Mouse (Mus musculus): ENCODE data around the gene Gm1043. TPM values are rescaled to one million over a fixed set of nuclear protein-coding genes. Genes with fewer than 3 reads are reported as not detected.

The Gm1043 gene
- 0.04 and 0.10 TPM in 2 replicates for polyA plus RNA-seq (2015; fragmentation: Nextera tagmentation; extraction: Ambion mirVana)

DNA sequence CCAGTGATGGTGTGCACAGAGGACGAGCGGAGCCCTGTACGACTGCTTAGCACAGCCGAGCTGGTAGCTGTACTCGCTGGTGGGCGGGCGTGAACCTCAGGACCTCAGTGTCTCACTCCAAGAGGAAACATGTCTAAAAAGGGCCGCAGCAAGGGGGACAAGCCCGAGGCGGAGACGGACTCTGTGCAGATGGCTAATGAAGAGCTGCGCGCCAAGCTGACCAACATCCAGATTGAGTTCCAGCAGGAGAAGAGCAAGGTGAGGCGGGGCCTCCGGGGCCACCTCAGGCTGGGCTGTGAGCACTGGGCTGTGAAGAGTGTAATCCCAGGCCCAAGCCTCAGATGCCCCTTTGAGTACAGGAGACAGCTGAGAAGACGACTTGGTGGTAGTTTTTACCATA lies at the start of gene Gm1043:
TSS of gene Gm1043 (plus strand) at position 130 of the 400 bp plus-strand sequence.
- H3K27me3 ChIP-seq (replicated peaks) = no peaks in the 10 kb centered on the region; the same call in 1 of the 2 replicates
- H3K4me1 ChIP-seq = no peaks in the 10 kb centered on the region
- H3K4me2 ChIP-seq = no peak within 1 kb of the TSS
- H3K27ac ChIP-seq = no peak within 1 kb of the TSS
- H3K4me3 ChIP-seq (replicated peaks) = no peak within 1 kb of the TSS
- no peaks in the 10 kb centered on the region for H3K9me3 ChIP-seq
- no peaks in the 10 kb centered on the region for H3K36me3 ChIP-seq
- no peak within 1 kb of the TSS for H3K9ac ChIP-seq
- WGBS = 88% methylated on average over 16 of the region's 16 CpGs
- no peak for ATAC-seq (ENCODE audit: insufficient read depth, low FRiP score, low read depth)

DNA sequence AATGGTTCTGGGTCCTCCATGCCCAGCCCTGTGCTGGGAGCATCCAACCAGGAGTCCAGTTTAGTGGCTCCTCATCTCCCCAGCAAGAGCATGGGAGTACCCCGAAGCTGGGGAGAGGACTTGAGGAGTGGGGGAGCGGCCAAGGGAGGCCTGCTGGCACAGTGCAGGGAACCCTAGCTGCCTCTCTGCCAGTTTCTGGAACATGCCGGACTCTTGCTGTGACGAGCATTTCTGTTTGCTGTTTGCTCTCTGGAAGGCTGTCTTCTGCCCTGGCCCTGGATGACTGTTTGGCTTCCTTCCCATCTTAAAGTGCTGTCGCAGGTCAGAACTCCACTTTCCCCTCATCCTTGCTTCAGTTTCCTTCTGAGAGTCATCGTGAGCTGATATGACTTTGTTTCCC lies 49.3 kb upstream of the Gm1043 start:
- no peak overlapping the region for H3K9ac ChIP-seq
- no peak overlapping the region for H3K4me2 ChIP-seq
- H3K4me3 ChIP-seq (replicated peaks) = no peak overlapping the region
- WGBS = 82% methylated on average over 6 of the region's 6 CpGs
- no peak for ATAC-seq (ENCODE audit: insufficient read depth, low FRiP score, low read depth)
- H3K27ac ChIP-seq = no peak overlapping the region
- H3K9me3 ChIP-seq = no peaks in the 10 kb centered on the region
- no peaks in the 10 kb centered on the region for H3K36me3 ChIP-seq
- no peaks in the 10 kb centered on the region for H3K4me1 ChIP-seq
- H3K27me3 ChIP-seq (replicated peaks) = no peaks in the 10 kb centered on the region; the same call in 1 of the 2 replicates

DNA sequence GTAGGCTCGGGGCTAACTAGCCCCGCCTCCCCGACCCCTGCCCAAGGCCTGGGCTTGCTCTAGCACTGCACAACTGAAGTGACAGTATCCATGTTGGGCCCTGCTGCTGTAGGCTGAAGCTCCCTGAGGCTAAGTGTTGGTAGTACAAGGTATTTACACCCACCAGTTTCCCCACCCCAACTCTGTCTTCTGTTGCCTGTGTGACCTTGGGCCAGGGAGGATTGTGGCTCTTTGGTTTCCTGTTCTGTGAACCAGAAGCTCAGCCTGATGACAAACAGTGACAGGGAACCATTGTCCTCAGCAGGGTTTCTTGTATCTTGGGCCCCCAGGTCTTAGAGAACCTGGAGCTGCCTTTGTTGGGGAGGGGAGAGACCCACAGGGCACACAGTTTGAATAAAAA lies 48.3 kb upstream of the Gm1043 start:
- ATAC-seq (ENCODE audit: insufficient read depth, low FRiP score, low read depth) = no peak
- 66% methylated on average over 3 of the region's 3 CpGs for WGBS

DNA sequence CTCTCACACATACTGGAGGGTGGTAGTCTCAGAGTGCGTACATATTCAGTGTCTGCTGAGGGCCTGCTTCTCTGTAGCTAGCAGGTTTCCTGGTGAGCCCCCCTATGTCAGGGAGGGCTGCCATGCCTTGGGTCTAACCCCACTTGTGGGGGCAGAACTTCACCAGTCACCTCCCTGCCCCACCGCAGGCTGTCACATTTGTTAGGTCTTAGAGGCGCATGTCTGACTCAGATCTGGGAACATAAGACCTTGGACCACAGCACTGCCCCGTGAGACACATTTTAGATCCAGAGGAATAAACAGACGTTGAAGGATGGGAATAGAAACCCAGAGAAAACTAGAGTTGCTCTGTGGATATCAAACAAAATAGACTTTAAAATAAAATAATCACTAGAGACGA lies 45.3 kb upstream of the Gm1043 start:
- Histone ChIP-seq H3K9me3 (no peaks in the 10 kb centered on the region), H3K9ac (no peak overlapping the region), H3K27me3 (replicated peaks) (no peaks in the 10 kb centered on the region), H3K4me1 (no peaks in the 10 kb centered on the region), H3K27ac (no peak overlapping the region), H3K4me3 (replicated peaks) (no peak overlapping the region), H3K36me3 (no peaks in the 10 kb centered on the region), H3K4me2 (no peak overlapping the region)
- no peak for ATAC-seq (ENCODE audit: insufficient read depth, low FRiP score, low read depth)
- WGBS = 65% methylated on average over 6 of the region's 6 CpGs

More for the DNA sequence above, 48.3 kb upstream of the Gm1043 start:
- Histone ChIP-seq H3K4me2 (no peak overlapping the region), H3K27me3 (replicated peaks) (no peaks in the 10 kb centered on the region), H3K4me3 (replicated peaks) (no peak overlapping the region), H3K27ac (no peak overlapping the region), H3K4me1 (no peaks in the 10 kb centered on the region), H3K36me3 (no peaks in the 10 kb centered on the region), H3K9ac (no peak overlapping the region), H3K9me3 (no peaks in the 10 kb centered on the region)

DNA sequence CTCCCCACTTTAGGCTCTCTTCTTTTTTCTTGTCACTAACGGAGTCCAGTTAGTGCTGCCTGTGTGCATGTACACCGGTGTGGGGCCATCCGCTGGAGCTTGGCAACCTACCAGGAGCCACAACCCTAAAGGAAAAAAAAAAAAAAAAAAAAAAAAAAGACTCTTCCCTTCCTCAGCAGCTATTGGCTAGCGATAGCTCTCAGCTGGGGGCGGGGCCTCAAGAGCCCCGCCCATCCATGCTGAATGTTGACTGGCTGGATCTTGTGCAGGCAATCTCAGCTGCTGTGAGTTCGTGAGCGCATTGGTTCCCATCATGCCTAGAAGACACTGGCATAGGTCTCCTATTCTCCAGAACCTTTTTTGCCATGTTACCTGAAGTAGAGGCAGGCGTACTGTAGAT lies 44.5 kb upstream of the Gm1043 start:
- Histone ChIP-seq H3K4me3 (replicated peaks) (no peak overlapping the region), H3K27me3 (replicated peaks) (no peaks in the 10 kb centered on the region), H3K4me2 (no peak overlapping the region), H3K9ac (no peak overlapping the region), H3K36me3 (no peaks in the 10 kb centered on the region), H3K27ac (no peak overlapping the region), H3K9me3 (no peaks in the 10 kb centered on the region), H3K4me1 (no peaks in the 10 kb centered on the region)
- 15% methylated on average over 9 of the region's 9 CpGs for WGBS
- ATAC-seq (ENCODE audit: insufficient read depth, low FRiP score, low read depth) = no peak

DNA sequence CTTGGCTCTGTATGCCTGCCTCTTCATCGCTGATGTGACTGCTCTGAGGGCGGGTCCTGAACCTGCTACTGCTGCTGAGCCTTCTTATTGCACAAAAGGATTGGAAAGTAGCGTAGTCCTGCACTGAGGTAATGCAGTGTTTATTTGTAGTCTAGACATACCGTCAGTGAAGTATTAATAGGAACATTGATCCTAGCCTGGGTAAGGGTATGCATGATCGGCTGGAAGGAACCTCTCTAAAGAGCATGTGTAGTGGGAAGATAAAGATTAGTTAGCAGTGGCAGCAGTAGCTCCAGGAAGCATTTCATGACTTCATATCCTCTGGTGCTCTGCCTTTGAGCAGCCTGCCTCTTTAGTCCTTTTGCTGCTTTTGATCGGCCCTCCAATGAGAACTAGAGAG lies 43.5 kb upstream of the Gm1043 start:
- Histone ChIP-seq H3K9me3 (no peaks in the 10 kb centered on the region), H3K4me2 (no peak overlapping the region), H3K9ac (no peak overlapping the region), H3K27ac (no peak overlapping the region), H3K4me1 (no peaks in the 10 kb centered on the region), H3K27me3 (replicated peaks) (no peaks in the 10 kb centered on the region), H3K4me3 (replicated peaks) (no peak overlapping the region), H3K36me3 (no peaks in the 10 kb centered on the region)
- peak; percentile 12; the same call in 1 of the 2 replicates for ATAC-seq (ENCODE audit: insufficient read depth, low FRiP score, low read depth)
- WGBS = 47% methylated on average over 6 of the region's 6 CpGs

DNA sequence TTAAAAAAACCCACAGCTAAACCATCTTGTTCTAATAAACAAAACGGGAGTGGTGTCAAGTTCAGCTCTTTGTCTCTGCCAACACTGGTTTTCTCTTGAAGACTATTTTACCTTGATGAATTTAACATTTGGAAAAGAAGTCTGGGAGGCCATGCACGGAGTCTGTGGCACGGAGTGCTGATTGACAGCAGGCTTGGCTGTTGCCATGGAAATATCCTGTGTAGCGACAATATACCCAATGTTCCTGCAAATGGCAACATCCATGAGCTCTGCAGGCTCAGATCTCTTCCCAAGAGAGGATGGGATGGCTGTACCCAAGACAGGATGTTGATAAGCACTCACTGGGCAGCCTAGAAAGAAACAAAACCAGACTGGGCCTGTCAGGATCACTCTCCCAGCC lies 42.2 kb upstream of the Gm1043 start:
- H3K4me1 ChIP-seq = no peaks in the 10 kb centered on the region
- H3K9me3 ChIP-seq = no peaks in the 10 kb centered on the region
- no peak overlapping the region for H3K9ac ChIP-seq
- no peak overlapping the region for H3K27ac ChIP-seq
- WGBS = 46% methylated on average over 4 of the region's 4 CpGs
- no peaks in the 10 kb centered on the region for H3K27me3 ChIP-seq (replicated peaks)
- no peak overlapping the region for H3K4me3 ChIP-seq (replicated peaks)
- ATAC-seq (ENCODE audit: insufficient read depth, low FRiP score, low read depth) = no peak
- no peak overlapping the region for H3K4me2 ChIP-seq
- H3K36me3 ChIP-seq = no peaks in the 10 kb centered on the region

DNA sequence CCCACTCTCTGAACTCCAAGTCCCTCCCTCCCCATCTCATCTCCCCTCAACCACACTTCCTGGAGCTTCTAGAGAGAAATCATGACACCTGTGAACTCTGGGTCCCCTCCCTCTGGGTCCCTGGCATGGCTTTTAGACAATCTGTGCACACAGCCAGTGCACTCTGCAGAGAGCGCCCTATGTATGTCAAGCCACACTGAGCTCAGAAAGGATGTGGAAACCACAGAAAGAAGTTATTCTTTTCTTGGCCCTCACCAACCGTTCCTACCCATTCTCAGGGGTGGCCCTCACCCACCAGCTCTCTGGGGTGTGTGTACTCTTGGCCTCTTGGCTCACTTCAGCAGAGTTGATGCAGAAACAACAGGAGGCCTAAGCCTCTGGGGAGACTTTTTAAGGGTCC lies 40.4 kb upstream of the Gm1043 start:
- Histone ChIP-seq H3K36me3 (no peaks in the 10 kb centered on the region), H3K27me3 (replicated peaks) (no peaks in the 10 kb centered on the region), H3K4me3 (replicated peaks) (no peak overlapping the region), H3K9ac (no peak overlapping the region), H3K4me1 (no peaks in the 10 kb centered on the region), H3K27ac (no peak overlapping the region), H3K9me3 (no peaks in the 10 kb centered on the region), H3K4me2 (no peak overlapping the region)
- no peak for ATAC-seq (ENCODE audit: insufficient read depth, low FRiP score, low read depth)
- WGBS = 83% methylated on average over 2 of the region's 2 CpGs

DNA sequence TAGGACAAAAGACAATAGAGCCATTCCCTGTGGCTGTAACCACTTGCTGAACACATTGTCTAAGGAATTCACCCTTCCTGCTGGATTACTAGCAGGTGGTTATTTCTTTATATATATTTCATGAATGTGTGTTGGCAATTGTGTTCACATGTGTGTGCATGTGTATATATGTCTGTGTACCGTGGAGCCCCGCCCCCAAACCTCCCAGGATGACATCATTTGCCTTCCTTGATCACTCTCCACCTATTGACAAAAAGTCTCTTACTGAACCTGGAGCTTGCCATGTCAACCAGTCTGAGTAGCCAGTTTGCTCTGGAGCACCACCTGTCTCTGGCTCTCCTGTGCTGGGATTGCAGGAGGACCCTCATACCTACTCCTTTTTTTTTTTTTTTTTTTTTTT lies 39.6 kb upstream of the Gm1043 start:
- WGBS = 82% methylated on average over 2 of the region's 2 CpGs
- no peak overlapping the region for H3K4me3 ChIP-seq (replicated peaks)

DNA sequence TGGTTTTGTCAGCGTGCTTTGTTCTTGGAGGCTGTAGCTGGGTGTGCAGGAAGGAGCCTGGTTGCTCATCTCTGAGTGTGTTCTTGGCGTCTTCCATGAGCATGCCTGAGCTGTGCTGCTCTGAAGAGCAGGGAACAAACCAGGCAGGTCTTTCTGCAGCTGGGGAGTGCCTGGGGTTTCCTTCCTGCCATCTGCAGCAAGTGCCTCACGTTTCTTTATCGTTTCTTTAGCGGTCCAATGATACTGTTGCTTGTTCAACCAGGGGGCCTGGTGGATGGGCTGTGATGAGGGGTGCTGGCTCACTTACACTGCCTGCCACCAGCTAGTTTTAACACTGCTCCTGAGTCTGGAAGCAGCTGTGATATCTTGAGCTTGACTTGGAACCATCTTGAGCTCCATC lies 38.4 kb upstream of the Gm1043 start:
- WGBS = 38% methylated on average over 5 of the region's 5 CpGs
- ATAC-seq (ENCODE audit: insufficient read depth, low FRiP score, low read depth) = no peak
- H3K9me3 ChIP-seq = no peaks in the 10 kb centered on the region
- H3K27me3 ChIP-seq (replicated peaks) = no peaks in the 10 kb centered on the region
- H3K27ac ChIP-seq = no peak overlapping the region
- no peaks in the 10 kb centered on the region for H3K36me3 ChIP-seq
- H3K9ac ChIP-seq = no peak overlapping the region
- no peaks in the 10 kb centered on the region for H3K4me1 ChIP-seq
- H3K4me3 ChIP-seq (replicated peaks) = no peak overlapping the region
- H3K4me2 ChIP-seq = no peak overlapping the region

More for the DNA sequence above, 39.6 kb upstream of the Gm1043 start:
- ATAC-seq (ENCODE audit: insufficient read depth, low FRiP score, low read depth) = no peak
- Histone ChIP-seq H3K9ac (no peak overlapping the region), H3K27me3 (replicated peaks) (no peaks in the 10 kb centered on the region), H3K36me3 (no peaks in the 10 kb centered on the region), H3K9me3 (no peaks in the 10 kb centered on the region), H3K4me1 (no peaks in the 10 kb centered on the region), H3K4me2 (no peak overlapping the region), H3K27ac (no peak overlapping the region)

DNA sequence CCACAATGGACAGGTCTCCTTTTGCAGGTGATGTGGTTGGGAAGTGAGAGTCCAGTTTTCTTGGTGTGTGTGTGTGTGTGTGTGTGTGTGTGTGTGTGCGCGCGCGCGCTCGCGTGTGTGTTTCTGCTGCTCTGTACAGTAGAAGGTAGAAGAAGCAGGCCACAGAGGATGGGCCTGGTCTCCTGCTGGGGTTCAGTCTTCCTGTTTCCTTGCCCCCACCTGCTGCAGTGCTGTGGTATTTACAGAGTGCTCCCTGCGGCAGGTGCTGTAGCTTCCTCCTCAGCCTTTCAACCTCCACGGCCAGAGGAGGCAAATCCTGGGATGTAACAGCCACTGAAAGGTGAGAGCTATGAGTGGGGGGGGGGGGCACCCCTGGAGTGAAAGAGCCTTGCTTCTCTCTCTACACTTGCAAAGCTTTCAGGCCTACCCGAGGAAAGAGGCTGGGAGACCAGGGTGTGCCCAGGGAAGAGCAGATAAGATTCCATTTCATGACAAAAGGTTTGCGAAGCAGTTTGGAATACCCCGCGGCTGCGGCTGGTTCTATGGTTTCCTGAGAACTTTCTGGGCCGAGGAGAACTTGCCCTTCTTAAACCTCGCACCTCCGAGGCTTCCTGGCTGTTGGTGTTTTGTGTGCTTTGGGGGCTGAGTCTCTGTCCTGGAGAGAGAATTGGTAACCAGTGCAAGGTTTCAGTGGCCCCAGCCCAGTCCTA lies 37.8 kb upstream of the Gm1043 start:
- H3K4me1 ChIP-seq = no peaks in the 10 kb centered on the region
- H3K9ac ChIP-seq = no peak overlapping the region
- 52% methylated on average over 17 of the region's 17 CpGs for WGBS
- H3K4me3 ChIP-seq (replicated peaks) = no peak overlapping the region
- no peak overlapping the region for H3K4me2 ChIP-seq
- no peaks in the 10 kb centered on the region for H3K9me3 ChIP-seq
- no peak for ATAC-seq (ENCODE audit: insufficient read depth, low FRiP score, low read depth)
- H3K27ac ChIP-seq = no peak overlapping the region
- no peaks in the 10 kb centered on the region for H3K36me3 ChIP-seq
- H3K27me3 ChIP-seq (replicated peaks) = no peaks in the 10 kb centered on the region

DNA sequence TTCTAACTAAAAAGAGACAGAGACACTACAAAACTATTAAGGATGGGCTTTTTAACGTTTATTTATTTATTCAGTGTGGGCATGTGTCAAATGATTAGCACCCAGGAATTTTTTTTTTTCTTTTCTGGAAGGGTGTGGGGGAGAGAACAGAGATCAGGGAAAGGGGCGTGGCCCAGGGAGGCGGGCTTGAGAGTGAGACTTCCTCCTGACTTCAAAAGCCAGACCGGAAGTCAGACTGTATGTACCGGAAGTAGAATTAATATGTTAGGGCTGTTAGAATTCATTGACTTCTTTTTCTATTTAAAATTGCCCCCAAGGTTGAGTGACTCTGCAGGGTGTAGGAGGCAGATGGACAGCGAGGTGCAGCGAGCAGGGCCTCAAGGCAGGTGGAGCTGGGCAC lies 37.2 kb upstream of the Gm1043 start:
- WGBS = 58% methylated on average over 7 of the region's 7 CpGs
- no peak overlapping the region for H3K27ac ChIP-seq
- H3K4me1 ChIP-seq = no peaks in the 10 kb centered on the region
- H3K4me2 ChIP-seq = no peak overlapping the region
- H3K36me3 ChIP-seq = no peaks in the 10 kb centered on the region
- no peak overlapping the region for H3K9ac ChIP-seq
- H3K9me3 ChIP-seq = no peaks in the 10 kb centered on the region
- H3K27me3 ChIP-seq (replicated peaks) = no peaks in the 10 kb centered on the region
- H3K4me3 ChIP-seq (replicated peaks) = no peak overlapping the region
- no peak for ATAC-seq (ENCODE audit: insufficient read depth, low FRiP score, low read depth)

DNA sequence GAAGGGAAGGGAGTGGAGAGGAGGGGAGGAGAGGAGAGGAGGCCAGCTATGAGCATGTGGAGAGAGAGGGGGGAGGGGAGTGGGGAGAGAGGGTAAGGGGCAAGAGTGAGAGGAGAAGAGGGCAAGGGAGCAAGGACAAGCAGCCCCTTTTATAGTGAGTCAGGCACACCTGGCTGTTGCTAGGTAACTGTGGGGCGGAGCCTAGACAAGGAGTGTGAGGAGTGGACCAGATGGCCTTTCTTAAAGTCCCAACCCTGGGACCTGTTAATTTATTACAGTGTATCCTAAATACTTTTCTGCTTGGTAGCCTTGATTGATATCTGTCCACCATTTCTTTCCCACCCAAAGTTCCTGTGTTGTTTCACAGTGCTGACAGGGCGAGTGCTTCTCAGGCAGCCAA lies 36.1 kb upstream of the Gm1043 start:
- Histone ChIP-seq H3K4me1 (no peaks in the 10 kb centered on the region), H3K9me3 (no peaks in the 10 kb centered on the region), H3K4me3 (replicated peaks) (no peak overlapping the region), H3K27ac (no peak overlapping the region), H3K36me3 (no peaks in the 10 kb centered on the region), H3K4me2 (no peak overlapping the region), H3K27me3 (replicated peaks) (no peaks in the 10 kb centered on the region), H3K9ac (no peak overlapping the region)
- WGBS = 86% methylated on average over 2 of the region's 2 CpGs
- no peak for ATAC-seq (ENCODE audit: insufficient read depth, low FRiP score, low read depth)

Data from stomach, embryonic 15.5 days (tissue).